Mouse (Mus musculus) monocyte, adult 5-6 weeks (primary cell): ENCODE measurements around the gene Zfp410. TPM values are rescaled to one million over a fixed set of nuclear protein-coding genes. Genes with fewer than 3 reads are reported as not detected.
A peak's percentile ranks its signal among the peaks of the same experiment; 100 is the strongest.
"Not testable (repeated sequence)": the region's sequence is repeated elsewhere in the genome, so short reads cannot be mapped to it uniquely, and the experiment has no call there.

Experiments used
- ATAC-seq: fragments of 153-309, 156-312 bp; replicated peaks from 2 replicates; pipeline ENCODE4 v1.8.0; 2017; ENCODE audit warnings: mild to moderate bottlenecking; ENCODE audit not compliant: low TSS enrichment, insufficient number of reproducible peaks, severe bottlenecking, poor library complexity, low FRiP score
- total RNA-seq: library from RNA; stranded (forward); fragments of 200-1000, 200-491, 200-594 nt; gene quantifications from 3 replicates; pipeline ENCODE4 v1.2.3, GENCODE M21; 2017

The Zfp410 gene
- total RNA-seq, 1 experiment from 2014 or later, result 48.0 TPM

DNA sequence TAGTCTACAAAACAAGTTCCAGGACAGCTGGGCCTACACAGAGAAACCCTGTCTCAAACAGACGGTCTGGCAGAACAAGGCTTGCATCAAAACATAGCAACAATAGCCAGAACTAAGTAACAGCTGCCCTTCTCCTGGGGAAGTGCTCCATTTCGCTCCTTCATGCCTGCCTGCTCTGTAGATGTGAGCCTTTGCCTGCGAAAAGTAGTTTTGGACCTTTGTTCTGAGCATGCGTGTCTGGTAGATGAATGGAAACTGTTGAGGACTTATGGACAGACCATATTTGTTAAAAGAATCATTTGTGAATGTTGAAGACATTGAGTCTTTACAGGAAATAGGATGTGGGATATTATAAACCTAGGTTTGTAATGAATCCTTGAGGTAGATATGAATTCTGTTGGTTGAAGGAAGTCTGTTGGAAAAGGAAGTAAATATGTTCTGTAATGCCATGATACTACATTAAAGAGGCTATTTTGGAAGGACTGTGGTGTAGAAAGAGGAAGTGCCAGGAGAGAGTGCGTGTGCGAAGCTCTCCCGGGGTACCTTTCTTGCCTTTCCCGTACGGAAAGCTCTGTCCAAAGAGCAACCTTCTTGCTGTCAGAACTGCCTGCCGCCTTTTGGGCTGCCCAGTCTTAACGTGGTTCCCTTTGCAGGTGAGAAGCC is 20.4 kb downstream of the Zfp410 start:
- peak; percentile 62 for ATAC-seq

DNA sequence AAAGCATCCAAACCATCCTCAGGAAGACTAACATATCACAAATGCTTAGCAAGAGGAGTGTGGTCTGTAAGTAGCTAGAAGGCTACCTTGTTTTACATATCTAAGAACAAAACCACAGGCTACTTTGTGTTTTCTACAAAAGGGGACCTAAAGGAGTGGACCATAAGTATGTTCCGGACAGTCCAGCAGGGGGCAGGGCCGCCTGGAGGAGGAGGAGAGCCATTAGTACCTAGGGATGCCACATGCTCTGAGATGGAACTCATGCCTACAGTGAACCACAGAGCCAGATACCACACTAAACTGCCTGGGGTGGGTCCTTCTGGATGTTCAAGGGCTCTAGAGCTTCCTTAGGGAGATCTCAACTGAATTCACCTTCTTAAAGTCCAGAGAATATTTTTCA is 30.5 kb downstream of the Zfp410 start:
- ATAC-seq, result no peak

DNA sequence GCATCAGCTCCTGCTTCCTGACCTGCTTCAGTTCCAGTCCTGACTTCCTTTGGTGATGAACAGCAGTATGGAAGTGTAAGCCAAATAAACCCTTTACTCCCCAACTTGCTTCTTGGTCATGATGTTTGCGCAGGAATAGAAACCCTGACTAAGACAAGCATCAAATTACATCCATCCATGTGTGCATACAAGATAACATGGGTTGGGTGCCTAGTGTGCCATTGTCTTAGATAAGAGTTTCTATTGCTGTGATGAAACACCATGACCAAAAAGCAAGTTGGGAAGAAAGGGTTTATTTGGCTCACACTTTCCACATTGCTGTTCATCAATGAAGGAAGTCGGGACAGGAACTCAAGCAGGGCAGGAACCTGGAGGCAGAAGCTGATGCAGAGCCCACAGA is 42.0 kb downstream of the Zfp410 start:
- not testable (repeated sequence) for ATAC-seq

DNA sequence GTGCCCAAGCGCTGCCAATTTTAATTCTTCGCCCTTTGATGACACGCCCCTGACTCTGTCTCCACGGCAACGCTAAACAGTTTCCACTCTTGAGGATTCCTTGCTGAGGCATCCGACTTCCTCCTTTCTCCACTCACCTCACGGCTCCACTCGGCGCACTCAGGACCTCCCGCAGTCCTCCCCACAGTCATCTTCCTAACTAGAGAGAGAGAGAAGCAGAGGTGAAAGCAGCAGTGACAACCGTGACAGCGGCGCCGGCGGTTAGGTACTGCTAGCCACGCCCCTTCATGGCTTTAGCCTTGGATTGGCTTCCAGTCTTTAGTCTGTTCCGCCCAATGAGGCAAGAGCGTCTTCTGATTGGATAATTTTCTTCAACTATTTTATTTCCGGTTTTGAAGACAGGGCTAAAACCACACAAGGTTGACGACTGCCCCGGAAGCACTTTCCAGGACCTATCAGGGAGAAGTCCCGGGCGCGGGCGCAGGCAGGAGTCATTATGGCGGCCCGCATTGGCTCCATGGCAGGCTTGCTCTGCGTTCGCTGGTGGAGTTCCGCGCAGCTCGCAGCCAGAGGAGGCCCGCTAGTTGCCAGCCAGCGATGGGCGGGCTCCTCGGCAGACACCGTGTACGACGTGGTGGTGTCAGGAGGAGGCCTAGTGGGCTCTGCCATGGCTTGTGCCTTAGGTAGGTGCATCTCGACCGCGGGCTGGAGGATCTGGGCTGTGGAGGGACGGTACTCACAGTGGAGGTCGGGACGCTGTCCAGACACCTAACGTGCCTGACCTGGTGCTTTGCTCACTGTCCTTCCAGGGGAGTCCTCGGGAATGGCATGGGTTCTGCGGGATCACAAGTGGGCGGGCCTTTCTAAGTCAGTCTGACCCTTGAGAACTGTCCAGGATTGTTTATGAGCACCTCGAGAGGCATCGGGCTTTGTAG is 45.2 kb downstream of the Zfp410 start, which contains the start of the genes Coq6 and Fam161b:
TSS of gene Coq6 (plus strand) at position 103 of the 935 bp plus-strand sequence.
TSS of gene Fam161b (minus strand) at position 279 of the 935 bp plus-strand sequence.
- ATAC-seq, result peak; percentile 96

DNA sequence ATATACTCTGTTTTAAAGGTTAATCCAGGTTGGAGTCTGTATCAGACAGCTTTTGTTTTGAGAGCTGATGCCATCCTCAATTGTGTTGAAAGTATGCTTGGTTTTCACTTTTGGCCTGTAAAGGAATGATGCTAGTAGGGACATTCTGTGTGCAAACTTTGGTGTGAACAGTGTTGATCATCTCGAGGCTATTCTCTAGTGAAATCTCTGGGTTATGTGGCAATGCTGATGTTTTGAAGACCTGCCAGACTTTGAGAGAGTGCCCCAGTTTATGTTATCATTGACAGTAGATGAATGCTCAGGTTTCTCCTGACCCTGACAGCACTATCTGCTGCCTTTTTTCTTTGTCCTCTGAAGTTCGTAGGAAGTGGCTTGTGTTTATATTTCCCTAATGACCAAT is 46.2 kb downstream of the Zfp410 start:
- ATAC-seq, result no peak

DNA sequence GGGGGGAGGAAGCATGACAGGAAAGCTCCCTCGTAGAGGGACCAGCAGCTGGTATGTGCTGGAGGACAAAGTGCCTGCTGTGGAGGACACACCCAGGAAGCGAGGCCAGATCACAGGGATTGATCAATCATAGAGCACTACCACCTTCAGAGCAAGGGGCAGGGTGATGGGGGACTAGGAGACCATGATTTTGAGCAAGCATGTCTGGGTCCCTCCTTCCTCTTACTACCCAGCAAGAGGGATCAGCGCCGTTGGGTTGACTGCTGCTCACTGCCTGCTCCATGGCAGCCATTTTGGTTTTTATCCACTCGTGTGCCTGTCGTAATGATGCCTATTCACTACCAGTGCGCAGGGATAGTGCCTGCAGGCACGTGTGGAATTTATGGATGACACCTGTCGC is 47.6 kb downstream of the Zfp410 start:
- no peak for ATAC-seq

DNA sequence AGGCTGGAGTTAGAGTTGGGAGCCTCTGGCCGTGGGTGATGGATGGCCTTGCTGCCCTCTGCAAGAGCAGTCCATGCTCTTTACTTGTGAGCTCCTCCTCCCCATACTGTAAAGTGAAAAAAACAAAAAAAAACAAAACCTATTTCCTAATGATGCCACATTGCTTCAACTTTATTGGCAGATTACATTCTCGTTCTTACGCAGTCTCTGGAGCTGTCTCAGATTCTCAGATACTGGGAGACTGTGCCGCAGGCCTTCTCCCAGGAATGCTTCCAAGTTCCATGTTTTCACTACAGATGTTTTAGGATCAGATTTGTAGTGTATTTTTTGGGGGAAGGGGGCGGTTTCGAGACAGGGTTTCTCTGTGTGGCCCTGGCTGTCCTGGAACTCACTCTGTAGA is 48.5 kb downstream of the Zfp410 start:
- ATAC-seq, result no peak

DNA sequence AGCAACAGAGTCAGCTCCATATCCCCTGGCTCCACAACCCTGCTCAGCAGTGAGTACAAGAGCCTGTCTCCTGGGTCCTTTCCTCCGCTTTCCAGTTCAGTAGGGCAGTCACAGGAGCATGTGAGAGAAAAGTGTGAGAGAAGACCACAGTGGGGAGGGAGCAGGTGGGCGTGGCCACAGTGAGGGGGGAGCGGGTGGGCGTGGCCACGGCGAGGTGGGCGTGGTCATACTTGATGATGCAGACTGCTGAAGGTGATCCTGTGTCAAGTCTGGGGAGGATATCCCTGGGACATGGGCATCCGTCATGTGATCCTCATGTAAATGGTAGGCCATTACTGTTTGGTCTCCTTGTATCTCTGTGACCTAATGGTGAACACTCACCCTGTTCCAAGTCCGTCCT is 50.3 kb downstream of the Zfp410 start:
- ATAC-seq, result no peak

DNA sequence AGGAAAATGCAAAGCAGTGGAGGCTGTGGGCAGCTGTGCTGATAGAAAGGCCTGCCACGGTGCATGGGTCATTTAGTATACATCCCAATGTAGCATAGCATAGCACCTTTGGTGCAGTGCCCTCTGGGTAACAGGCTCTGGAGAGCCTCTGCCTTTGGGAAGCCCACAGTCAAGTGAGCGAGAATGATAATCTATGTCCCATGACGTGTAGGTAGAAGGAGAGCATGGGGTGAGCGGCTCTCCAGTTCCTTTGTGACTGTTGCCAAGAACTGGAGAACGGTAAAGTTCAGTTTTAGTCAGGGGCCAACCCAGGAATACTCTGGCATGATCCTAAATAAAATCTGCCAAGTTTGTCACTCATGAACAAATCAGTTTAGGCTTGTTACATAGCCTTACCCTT is 55.0 kb downstream of the Zfp410 start:
- ATAC-seq, result no peak

DNA sequence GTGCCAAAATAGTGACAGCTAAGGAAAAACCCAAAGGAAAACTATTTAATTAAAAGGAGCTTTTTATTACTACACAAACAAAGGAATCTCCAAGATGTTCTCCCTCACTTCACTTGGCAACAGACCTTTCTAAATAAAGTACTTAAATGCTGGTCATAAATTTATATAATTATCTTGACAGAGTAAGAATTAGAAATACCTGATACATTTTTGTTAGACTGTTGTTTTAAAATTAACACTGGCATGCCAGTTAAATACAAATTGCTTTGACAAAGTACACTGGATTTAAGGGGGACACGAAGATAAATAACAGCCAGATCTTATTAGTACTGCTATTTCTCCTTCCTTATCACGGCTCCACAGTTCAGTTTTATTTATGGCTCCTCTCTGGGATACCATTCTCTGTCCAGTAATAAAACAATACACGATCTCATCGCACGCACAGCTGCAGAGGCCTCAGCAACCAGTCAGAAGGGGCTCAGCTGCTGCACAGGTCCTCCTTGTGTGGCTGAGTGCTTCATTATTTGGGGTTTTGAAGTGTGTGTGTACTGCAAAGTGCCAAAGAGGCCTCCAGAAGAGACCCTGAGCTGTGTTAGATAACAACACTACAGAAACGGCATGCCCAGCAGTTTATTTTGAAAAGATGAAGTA is 57.3 kb downstream of the Zfp410 start:
- no peak for ATAC-seq

DNA sequence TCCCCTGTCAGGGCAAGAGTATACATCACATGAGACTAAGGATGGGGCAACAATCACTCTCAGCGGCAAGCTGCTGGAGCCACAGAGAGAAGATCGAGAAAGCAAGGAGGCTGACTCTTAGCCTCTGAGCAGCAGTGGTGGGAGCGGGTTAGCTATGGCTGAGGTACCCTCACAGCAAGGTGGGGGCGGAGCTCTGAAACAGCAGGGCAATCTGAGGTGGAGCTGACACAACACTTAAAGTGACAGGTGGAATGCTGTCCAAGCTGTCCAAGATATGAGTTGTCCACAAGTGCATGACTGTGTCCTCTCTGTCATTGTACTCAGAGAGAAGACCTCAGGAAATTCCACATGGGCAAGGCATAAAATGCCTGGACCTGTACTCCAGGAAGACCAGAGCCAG is 65.7 kb downstream of the Zfp410 start:
- ATAC-seq, result no peak

DNA sequence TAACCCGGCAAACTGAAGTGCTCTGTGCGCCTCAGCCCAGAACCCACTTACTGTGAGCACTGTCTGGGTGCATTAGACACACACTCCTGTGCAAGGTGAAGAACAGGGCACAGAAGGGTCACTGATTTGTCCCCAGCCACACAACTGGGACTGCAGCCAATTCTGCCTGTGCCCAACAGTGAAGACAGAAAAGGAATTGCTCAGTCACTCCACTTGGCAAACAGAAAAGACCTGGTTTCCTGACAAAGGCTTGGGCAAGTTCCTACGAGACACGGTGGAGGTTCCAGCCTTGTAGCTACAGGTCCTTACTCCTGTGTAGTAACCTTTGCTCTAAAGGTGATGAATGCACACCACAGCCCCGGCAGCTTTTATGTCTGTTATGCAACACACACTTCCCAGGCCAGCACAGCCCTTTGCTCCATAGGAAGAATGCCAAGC is 68.0 kb downstream of the Zfp410 start:
- no peak for ATAC-seq

DNA sequence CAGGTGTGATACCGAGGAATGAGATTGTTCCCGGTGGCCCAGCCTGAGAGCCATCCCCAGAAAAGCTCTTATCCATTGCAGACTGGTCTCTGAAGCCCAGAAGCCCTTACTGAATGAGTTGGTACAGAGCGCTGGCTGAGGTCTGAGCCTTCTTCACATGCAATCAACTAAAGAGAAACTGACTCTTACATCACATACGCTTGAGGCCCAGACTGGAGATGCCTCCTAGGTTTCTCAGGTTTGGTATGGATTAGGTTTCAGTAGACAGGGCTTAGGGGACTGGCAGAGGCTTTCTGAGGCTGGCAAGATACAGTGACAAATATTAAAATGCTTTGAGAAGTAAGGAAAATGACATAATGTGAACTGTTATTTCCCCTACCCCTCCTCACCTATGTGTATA is 68.8 kb downstream of the Zfp410 start:
- ATAC-seq, result no peak

DNA sequence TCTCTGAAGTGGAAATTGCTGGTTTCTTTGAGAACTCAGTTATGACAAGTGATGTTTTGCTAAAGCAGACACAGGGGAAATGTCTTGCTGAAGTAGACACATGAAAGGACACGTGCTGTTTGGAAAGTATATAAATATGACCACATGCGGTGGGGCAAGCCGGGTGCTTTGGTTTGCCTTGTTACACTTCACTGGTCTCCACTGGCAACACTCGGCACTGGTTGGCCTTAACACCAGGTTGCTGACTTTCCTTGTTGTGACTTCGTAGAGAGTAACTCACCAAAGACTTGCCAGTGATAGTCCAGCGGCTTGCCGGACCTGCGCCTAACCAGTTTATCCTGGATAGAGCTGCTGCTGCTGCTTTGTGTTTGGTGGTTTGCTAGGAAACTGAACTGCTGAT is 71.4 kb downstream of the Zfp410 start:
- ATAC-seq, result no peak

DNA sequence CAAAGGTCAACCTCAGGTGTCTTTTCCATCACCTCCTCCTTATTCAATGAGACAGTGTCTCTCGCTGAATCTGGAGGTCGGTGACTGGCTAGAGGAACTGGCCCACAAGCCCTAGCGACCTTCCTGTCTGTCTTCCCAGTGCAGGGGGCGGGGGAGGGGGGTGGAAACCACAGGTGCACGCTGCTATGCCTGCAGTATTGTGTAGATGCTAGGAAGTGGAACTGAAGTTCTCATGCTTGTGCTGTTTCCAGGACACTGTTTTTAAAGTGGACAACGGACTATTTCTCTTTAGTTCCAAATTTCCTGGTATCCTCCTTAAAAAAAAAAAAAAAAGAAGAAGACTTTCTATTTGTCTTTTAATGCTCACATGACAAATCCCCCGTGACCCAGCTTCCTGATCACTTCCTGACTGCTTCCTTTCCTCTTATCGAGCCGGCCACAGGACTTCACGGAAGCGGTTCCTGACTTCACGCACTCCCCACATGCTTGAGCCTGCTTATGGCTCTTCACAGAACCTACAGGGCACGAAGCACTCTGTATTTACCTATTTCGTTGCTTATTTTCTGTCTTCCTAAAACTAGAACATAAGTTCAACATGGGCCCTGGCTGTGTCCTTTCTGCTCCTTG is 72.2 kb downstream of the Zfp410 start:
- 0 out of 2 replicates have a peak, but pooled peaks have one; percentile 46 for ATAC-seq

DNA sequence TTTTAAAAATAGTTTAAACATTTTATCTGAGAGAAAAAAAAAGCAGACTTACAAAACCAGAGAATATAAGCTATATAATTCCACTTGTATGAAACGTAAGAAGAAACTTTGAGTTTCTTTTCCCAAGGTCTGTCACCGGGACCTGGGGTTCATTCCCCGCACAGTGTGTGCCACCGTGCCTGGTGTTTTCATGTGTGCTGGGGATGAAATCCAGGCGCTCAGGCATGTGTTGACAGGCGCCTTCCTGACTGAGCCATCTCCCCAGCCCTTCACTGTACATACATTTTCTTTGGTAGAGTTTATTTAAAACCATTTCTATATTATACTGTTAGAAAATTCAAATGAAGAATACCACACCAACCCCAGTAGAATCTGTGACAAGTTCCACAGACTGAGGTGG is 73.7 kb downstream of the Zfp410 start:
- ATAC-seq, result no peak

DNA sequence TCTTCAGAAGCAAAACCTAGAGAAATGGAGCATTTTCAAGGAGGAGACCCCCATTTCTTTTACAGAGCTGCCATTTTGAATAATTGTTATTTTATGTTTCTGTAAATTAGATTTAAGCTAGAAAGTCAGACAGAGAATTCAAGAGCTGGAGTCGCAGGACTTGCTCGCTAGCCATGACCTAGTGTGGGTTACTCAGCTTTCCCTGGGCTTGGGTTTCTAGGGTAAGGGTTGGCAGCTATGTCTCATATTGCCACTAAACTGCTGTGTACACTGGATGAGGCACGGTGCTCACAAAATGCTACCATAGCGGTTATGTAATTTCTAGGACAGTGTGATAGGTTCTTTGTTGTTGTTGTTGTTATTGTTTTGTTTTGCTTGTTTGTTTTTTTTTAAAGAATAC is 76.0 kb downstream of the Zfp410 start:
- no peak for ATAC-seq
